Mouse (Mus musculus) liver, embryonic 14.5 days (tissue): ENCODE measurements around the gene Ccdc121.

Experiments
- CTCF ChIP-seq: IDR thresholded peaks from 2 replicates; pipeline ENCODE4 v1.5.1; 2016; ENCODE audit warnings: antibody characterized with exemption, low read depth, control low read depth
- EP300 ChIP-seq: IDR thresholded peaks from 2 replicates; pipeline ENCODE4 v1.6.1; 2016; ENCODE audit warnings: antibody characterized with exemption, low read depth

GRCm38 (mm10) chr1:181535165-181535873, 24.1 kb upstream of the Ccdc121 start:
- TF ChIP-seq CTCF (no peak), EP300 (no peak)
